Mouse (Mus musculus): ENCODE data around the gene Col18a1. TPM values are rescaled to one million over a fixed set of nuclear protein-coding genes. Genes with fewer than 3 reads are reported as not detected.

The Col18a1 gene
- total RNA-seq, 2 experiments from 2014 or later, result 3.8 to 6.0 TPM

DNA sequence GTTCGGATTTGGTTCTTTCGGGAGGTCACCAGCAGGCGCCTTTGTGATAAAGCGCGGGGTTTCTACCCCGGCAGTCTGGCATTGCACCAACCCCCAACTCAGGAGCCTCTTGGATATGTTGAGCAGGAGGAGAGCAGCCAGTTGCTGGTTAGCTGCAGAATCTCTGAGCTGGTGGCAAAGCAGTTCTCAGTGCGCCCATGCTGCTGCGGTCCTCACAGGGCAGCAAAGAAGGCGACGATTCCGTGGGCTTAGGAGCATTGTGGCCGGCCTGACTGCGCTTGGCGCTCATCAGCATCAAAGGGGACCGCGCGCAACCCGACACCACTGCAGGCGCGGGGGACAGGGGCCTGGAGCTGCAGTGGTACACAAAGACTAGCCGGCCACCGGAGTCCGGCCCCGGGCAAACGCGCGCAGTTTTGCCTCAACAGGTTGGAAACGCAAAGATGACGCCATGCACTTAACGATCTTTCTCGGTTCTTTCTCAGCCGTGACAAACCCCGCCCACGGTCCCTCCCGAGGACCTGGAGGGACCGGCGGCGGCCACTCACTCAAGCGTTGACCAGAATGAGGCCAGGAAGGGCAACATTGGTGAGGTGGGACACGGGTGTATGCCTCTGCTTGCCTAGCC is 916 bp downstream of the Col18a1 start:
- intact Hi-C loops (cut with DNase I), result no loop called here
- no peak for TF ChIP-seq CTCF (IDR thresholded peaks at IDR 0.05)
- peak; percentile 37 for DNase-seq

DNA sequence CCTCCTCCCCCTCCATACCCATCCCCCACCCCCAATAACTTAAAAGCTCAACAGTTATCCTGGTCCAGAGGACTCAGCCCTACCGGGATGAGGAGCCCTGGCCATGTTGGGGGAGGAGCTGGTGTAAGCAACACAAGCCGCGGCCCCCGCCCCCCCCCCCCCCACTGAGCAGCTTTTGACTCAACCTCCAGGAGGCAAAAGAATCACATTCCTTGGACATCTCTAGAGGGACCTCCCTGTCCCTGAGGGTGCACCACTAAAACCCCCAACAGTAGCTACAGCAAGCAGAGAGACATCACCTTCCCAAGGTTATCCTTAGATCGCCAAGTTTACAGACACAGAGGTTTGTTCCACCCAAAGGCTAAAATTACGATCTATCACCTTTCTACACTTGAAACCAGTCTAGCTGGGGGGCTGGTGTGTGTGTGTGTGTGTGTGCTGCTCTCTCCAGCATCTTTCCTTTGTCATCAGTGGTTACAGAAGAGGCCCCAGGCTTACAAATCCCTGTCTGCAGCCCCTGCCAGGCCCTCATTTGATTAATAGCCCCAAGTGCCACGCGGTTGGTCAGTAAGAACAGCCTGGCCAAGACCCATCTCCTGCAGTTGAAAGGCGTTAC is 1.8 kb downstream of the Col18a1 start:
- intact Hi-C loops (cut with DNase I), result no loop called here
- Histone ChIP-seq H3K4me3 (no peak overlapping the region), H3K27ac (no peak overlapping the region)
- no peak for DNase-seq
- no peak for TF ChIP-seq CTCF (IDR thresholded peaks at IDR 0.05)

More for the DNA sequence above, 916 bp downstream of the Col18a1 start:
- Histone ChIP-seq H3K27ac (peak overlapping the region; percentile 56; the same call in 1 of the 2 replicates), H3K4me3 (peak overlapping the region; percentile 65)

GRCm38 (mm10) chr10:77164041-77164436 is 2.3 kb downstream of the Col18a1 start:
- intact Hi-C loops (cut with DNase I), result no loop called here
- DNase-seq, result no peak
- TF ChIP-seq CTCF (IDR thresholded peaks at IDR 0.05), result no peak
- no peak overlapping the region for H3K4me3 ChIP-seq
- no peak overlapping the region for H3K27ac ChIP-seq

DNA sequence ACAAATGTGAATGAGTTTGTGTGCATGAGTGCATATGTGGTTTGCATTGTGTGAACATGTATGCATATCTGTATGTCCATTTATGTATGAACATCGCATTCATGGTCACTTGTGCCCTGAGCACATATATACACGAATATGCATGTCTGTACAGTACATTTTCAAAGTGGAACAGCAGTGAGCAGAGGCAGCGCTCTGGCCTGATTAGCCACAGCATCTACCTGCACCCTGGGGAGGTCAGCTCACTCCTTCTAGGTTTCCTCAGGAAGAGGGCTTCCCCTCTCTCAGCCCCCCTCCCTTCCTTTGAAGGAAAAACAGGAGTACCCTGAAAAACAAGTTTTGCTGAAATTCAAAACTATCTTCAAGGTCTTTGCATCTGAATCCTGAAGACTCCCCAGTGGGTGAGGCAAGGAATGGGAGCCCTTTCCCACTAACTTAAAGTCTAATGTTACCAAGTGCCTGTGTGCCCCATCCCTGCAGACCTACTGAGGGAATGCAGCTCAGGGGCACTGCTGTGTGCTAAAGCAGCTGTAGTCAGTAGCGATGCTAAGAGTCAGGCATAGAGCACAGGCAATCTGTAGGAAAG is 2.9 kb downstream of the Col18a1 start:
- intact Hi-C loops (cut with DNase I), result no loop called here
- TF ChIP-seq CTCF (IDR thresholded peaks at IDR 0.05), result no peak
- H3K27ac ChIP-seq, result no peak overlapping the region
- no peak for DNase-seq
- no peak overlapping the region for H3K4me3 ChIP-seq

DNA sequence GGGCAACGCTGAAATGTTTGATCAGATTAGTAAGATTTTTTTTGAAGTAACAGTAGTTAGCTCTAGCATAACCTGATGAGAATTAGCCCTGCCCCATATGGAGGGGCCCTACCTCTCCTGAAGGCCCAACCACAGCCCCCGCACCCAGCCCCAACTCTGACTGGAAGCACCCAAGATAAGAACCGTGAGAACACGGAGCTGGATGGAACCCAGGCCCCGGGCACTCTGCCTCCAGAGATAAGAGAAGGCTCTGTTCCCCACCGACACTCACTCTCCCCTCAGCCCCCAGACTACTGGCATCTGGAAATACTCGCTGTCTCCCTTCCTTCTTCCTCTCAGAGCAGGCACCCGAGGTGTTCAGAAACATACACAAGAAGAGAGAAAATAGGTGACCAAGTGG is 6.8 kb downstream of the Col18a1 start:
- no peak for DNase-seq
- Histone ChIP-seq H3K4me3 (no peak overlapping the region), H3K27ac (no peak overlapping the region)
- intact Hi-C loops (cut with DNase I), result no loop called here
- no peak for TF ChIP-seq CTCF (IDR thresholded peaks at IDR 0.05)

DNA sequence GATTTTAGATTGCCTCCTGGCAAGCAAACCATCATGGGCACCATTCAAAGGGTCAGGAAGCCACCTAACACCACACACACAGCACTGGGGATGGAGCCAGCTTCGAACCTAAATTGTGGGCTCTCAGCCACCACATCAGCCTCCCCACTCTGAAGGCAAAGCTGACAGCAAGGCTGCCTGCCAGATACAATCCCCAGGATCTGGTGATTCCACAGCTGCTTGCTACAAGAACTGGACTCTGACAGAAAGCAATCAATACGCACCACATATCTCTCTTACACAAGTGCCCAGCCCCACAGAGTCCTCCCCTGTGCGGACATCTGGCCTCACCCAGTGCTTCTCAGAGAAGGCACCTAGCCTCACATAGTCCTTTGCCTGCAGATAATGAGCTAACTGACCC is 7.4 kb downstream of the Col18a1 start:
- no peak for DNase-seq
- H3K27ac ChIP-seq, result no peak overlapping the region

GRCm38 (mm10) chr10:77157245-77158019 is 8.9 kb downstream of the Col18a1 start:
- intact Hi-C loops (cut with DNase I), result no loop called here
- TF ChIP-seq CTCF (IDR thresholded peaks at IDR 0.05), result no peak
- Histone ChIP-seq H3K4me3 (no peak overlapping the region), H3K27ac (no peak overlapping the region)
- no peak for DNase-seq

More for the DNA sequence above, 7.4 kb downstream of the Col18a1 start:
- no peak for TF ChIP-seq CTCF (IDR thresholded peaks at IDR 0.05)
- H3K4me3 ChIP-seq, result no peak overlapping the region
- intact Hi-C loops (cut with DNase I), result no loop called here

GRCm38 (mm10) chr10:77152178-77152621 is 14.1 kb downstream of the Col18a1 start:
- intact Hi-C loops (cut with DNase I), result no loop called here
- no peak for TF ChIP-seq CTCF (IDR thresholded peaks at IDR 0.05)
- no peak overlapping the region for H3K4me3 ChIP-seq
- no peak for DNase-seq
- H3K27ac ChIP-seq, result no peak overlapping the region

DNA sequence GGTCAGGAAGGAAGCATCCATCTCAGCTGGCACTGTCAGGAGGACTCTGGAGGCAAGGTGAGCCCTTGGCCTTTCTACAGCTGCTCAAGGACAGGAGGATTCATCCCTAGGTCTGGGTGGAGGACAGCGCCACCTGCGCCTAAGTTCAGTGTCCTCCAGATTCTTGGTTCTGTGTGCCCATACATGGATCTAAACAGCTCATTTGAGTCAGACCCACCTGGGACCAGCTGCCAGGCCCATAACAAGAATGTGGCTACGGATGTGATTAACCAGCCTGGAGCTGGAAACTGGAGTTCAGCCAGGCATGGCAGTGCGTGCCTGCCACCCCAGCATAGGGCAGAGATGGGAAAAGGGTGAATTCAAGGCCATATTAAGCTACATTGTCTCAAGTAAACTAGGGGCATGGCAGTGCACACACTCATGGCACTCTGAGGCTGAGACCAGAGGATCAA is 14.8 kb downstream of the Col18a1 start:
- intact Hi-C loops (cut with DNase I), result no loop called here
- Histone ChIP-seq H3K27ac (no peak overlapping the region), H3K4me3 (no peak overlapping the region)
- no peak for TF ChIP-seq CTCF (IDR thresholded peaks at IDR 0.05)
- no peak for DNase-seq

- no peak for TF ChIP-seq CTCF (IDR thresholded peaks at IDR 0.05)
- Histone ChIP-seq H3K4me3 (no peak overlapping the region), H3K27ac (no peak overlapping the region)
- no peak for DNase-seq
- intact Hi-C loops (cut with DNase I), result no loop called here
Observed at GRCm38 (mm10) chr10:77150947-77151521, 15.3 kb downstream of the Col18a1 start.

GRCm38 (mm10) chr10:77150016-77150415 is 16.3 kb downstream of the Col18a1 start:
- TF ChIP-seq CTCF (IDR thresholded peaks at IDR 0.05), result no peak
- no peak for DNase-seq
- intact Hi-C loops (cut with DNase I), result no loop called here
- Histone ChIP-seq H3K27ac (no peak overlapping the region), H3K4me3 (no peak overlapping the region)

- H3K27ac ChIP-seq, result no peak overlapping the region
- no peak for TF ChIP-seq CTCF (IDR thresholded peaks at IDR 0.05)
- H3K4me3 ChIP-seq, result no peak overlapping the region
- intact Hi-C loops (cut with DNase I), result no loop called here
- no peak for DNase-seq
Observed at GRCm38 (mm10) chr10:77147545-77147944, 18.8 kb downstream of the Col18a1 start.
